Mouse (Mus musculus): ENCODE measurements around the gene Fam102a.

GRCm38 (mm10) chr2:32537941-32538340 lies 2.8 kb downstream of the Fam102a start:
- TF ChIP-seq GATA1 (IDR thresholded peaks at IDR 0.05; ENCODE audit: borderline replicate concordance, low read length) (no peak), FLI1 (IDR thresholded peaks at IDR 0.05; ENCODE audit: low read length) (no peak)
